Mouse (Mus musculus) regulatory T cell (primary cell): ENCODE results near the gene Tfeb.

Experiments used
- in situ Hi-C: fragments of 300-600 bp; cut with MboI, MseI; formaldehyde crosslinking; loops from one replicate; pipeline ENCODE4 v1.15.1; 2025; ENCODE audit warnings: high pct_unique_total_duplicates

The Tfeb gene

DNA sequence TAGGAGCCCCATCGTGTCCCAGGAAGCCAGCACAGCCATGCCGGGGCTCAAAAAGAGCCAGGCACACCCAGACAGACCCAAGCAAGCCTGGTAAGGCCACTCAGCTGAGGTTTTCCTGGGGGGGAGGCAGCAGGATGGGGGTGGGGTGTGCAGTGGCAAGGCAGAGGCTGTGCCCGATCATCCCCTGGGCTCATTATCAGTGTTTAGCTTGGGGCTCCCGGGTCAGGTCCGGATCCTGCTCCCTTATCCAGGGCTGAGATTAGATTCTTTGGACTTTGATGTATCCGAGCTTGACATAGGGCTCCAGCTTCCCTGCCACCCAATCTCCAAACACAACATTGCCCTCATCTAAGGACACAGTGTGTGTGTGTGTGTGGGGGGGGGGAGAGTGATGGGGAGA lies 24.9 kb upstream of the Tfeb start:
- in situ Hi-C loops = no loop called here

DNA sequence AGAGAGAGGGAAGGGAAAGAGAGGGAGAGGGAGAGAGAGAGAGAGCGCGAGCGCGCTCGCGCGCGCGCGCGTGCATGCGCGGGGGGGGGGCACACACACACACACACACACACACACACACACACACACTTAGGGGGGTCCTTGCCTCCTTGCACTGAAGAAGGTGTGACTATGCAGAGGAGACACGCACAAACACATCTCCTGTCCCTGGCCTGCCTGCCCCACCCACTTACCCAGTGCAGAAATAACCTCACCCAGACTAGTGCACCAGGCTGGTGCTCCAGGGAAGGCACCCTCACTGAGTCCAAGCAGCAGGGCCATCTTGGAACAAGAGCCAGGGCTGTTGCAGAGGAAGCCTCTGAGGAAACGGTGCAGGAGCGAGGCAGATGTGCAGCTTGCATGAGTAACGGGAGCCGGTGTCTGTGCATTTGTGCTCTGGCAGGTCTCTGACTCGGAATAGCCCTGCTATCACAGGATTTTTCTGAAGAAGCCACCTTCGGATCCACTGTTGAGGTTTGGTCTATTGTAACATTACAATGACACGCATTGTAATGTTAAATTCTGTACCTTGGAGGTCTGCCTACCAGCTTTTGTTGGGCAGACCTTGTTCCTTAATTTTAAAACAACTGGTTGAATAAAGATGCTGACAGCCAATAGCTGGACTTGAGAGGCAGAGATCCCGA lies 23.8 kb upstream of the Tfeb start:
- in situ Hi-C loops = no loop called here

DNA sequence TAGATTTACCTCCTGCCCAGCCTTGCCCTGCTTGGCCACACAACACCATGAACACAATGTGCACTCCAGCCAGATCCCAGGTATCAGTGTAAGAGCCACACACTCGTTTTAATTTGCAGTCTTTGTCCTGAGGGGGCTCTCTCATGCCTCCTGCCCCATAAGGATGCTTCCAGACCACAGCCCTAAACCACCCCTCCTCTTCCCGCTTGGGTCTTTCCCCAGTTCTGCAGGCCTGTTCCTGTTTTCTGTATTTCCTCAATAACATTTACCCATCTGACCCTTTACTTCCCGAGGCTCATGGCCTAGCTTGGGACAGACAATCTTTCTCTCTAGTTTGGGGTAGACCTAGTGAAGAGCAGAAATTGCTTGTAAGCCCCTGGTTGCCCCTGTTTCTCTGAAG lies 21.8 kb upstream of the Tfeb start:
- in situ Hi-C loops = no loop called here

DNA sequence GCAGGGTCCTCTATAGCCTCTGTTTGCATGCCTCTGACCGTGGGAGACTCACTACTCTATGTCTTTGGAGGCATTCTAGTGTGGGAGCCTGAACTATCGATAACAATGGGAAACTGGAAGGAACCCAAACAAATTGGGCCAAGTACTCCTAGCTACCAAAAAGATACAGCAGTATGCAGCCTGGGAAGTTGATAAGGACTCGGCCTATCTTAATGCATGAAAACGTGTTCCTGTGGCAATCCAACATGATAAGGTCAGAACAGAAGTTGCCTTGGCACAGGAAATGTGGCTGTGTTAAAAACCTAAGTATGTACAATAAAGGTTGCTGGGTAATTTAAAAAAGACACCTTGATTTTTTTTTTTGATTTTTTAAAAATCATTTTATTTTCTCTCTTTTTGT lies 15.6 kb upstream of the Tfeb start:
- in situ Hi-C loops = no loop called here

DNA sequence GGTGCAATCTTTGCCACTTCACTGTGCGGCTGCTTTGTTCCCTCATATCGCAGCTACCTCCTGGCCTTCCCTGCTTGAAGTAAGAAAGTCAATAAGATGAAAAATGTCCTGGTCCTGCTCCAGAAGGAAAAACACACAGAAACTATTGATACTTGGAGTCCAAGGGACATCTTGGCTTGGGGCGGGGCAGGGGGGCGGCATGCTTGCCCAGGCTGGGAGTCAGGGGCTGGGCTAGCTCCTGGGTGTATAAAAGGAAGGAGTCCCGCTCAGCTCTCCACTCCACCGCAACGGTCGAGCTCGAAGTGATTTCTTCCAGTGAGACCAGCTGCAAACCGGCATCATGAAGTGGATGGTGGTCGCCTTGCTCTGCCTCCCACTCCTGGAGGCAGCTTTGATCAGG lies 10.3 kb upstream of the Tfeb start, which contains the start of gene Pgc:
Pgc (plus strand) TSS at position 277 of the 400 bp plus-strand sequence.
- in situ Hi-C loops = no loop called here

DNA sequence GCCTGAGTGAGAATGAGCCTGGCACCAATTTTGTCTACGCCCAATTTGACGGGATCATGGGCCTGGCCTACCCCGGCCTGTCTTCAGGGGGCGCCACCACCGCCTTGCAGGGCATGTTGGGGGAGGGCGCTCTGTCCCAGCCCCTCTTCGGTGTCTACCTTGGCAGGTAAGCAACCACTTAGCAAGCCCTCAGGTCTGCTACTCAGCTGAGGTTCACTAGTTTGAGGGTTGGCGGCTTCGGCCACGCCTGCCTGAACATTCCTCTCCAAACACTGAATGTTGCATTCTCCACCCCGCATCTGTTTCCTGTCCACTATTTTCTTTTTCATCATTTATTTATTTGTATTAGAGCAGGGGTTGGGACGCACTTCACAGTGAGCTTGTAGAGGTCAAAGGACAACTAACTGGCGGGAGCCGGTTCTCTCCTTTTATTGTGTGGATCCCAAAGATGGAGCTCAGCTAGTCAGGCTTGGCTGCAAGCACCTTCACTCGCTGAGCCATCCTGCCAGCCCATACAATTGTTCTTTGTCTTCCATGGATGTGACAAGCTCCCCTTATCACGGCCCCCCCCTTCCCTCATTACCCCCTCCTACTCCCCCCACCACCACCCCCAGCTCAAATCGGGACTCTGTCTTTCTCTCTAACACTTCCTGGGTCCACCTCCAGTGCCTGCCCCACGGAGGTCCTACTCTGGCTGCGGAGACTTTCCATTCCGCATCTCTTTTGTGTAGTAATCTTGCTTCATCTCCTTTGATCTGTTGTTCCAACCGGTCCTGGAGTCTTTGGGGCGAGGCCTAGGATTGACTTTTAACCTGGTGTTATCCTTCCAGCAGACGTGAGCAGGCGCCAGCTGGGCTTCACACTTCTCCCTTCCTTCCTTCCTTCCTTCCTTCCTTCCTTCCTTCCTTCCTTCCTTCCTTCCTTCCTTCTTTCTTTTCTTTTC lies 5.9 kb upstream of the Tfeb start:
- in situ Hi-C loops = no loop called here

DNA sequence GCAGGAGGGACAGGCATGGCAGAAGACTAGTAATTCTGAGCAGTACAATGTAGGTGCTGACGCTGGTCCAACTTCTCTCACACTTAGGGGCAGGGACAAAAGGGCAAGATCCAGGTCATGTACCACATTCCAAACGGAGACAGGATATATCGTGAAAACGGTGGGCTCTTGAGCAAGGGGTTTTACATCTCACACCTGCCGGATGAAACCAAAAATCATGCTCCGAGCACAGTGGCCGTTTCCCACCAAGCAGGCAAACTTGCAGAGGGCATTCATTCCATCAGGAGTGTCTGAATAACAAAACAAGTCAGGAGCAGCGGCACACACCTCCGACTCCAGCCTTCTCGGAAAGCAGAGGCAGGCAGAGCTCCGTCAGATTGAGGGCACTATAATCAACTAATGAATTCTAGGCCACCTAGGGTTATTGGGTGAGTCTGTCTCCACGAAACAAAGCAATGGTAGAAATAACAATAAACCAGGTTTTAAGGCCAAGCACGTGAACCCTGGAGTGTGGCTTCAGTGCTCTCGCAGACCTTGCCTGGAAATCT lies 1.2 kb upstream of the Tfeb start:
- in situ Hi-C loops = no loop called here

DNA sequence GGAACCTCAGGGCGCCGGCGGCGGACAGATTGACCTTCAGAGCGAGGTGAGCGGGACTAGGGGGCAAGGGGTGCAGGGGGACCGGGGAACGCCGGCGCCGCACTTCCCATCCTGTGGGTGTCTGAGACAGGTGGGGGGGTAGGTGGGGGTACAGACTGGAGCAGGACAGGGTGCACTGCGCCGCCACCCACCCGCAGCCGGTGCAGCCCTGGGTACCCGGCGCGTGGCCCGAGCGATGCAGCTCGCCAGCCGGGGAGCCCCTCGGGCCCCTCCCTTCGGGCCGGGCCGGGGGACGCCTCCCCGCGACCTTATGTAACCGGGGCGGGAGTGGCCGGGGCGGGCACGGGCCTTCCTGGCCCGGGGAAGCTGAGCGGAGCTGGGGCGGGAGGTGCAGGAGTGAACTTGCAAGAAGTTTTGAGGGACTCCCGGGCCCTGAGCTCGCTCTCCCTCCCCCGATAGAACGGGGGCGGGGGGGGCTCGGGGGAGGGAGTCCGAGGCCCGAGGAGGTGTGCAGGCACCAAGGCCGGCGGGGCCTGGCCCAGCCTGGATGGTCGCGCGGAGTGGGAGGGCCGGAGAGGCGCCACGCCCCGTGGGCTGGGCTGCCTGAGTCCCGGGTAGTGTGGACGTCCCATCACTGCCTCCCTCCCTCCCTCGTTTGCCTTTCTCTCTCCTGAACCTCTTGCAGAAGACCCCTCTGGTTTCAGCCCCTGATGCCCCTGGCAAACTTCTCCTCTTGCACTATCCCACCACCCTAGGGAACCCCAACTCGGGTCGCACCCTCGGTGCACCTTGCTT lies 638 bp downstream of the Tfeb start:
- in situ Hi-C loops = no loop called here

DNA sequence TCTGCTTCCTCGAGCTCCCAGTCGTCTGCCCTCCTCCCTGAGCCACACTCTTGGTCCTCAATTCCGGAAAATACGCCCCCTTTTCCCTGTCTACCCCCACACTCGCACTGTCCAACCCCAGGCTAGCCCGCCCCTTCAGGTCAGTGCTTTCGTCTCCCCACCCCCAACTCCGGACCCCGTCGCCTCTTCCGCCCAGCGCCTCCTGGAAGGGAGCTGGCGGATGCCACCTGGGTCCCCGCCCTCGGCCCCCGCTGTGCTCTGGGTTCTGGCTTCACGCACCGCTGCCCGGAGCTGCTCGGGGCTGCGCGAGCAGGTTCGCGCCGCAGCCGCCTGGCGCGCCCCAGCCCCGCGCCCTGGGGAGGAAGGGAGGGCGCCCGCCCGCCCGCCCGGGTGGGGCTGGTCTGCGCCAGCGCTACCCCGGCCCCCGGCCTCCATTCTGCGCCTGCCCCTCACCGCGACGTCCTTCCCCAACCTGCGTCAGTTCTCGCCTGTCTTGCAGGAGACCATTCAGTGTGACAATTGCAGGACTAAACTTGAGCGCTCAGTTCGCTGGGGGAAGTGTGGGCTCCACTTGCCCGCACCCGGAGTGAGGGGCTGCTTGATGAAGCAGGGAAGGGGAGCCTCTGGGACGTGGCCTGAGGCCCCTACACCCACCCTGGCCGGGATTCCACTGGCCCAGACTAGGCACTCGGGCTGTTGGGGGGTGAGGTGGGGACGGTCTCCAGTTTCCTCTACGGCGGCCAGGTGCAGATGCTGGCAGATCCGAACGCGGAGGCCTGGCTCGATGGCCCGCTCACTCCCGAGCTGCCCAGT lies 1.4 kb downstream of the Tfeb start:
- in situ Hi-C loops = no loop called here

DNA sequence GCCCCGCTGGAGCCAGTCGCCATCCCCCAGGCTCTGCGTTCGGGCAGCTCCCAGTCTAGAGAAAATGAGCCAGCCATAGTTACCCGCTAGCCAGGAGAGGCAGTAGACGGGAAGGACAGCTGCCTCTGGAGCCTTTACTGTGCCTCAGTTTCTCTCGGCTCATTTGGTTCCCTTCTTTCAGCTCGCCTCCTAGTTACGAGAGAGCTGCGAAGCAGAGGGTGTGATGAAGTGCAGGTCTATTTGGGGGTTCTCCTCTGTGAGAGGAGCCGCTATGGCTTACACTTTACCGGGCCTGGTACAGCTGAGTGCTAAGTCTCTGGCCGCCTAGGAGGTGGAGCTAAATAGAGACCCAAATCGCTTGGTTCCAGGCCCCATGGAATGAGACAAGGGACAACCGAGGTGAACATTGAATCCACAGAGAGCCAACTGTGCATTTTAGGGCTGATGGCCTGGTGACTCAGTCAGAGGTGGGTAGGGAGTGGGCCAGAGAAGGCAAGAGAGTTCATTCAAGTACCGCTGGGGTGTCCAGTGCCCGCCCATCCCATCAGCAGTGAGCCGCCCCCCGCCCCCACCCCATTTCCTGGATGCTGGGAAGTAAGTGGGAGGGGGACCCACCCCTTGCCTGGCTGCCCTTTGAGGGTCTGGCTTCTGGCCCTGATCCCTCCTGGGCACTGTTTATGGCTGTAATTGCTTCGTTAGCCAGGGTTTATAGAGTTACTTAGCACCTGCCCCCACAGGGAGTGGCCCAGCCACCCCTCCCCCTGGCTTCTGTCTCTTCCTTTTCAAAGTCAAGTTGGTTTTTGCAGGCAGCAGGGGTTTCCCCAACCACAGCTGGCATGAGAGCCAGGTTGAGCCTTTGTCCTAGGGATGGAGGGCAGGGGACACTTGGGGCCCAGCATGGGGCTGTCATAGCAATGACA lies 2.3 kb downstream of the Tfeb start:
- in situ Hi-C loops = no loop called here

DNA sequence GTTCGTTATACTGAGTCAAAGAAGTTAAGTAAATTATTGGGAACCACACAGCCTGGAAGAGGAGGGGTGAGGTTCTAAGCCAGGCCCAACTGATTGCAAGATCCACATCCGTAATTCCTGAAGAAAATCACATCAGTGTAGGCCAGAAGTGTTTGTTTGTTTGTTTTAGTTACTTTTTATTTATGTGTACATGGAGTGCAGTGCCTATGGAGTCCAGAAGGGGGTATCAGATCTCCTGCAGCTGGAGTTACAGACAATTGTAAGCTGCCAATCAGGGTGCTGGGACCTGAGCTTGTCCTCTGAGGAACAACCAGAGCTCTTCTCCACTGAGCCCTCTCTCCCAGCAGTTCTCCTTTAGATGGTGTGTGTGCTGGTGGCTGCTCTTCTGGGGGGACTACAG lies 3.4 kb downstream of the Tfeb start:
- in situ Hi-C loops = no loop called here

DNA sequence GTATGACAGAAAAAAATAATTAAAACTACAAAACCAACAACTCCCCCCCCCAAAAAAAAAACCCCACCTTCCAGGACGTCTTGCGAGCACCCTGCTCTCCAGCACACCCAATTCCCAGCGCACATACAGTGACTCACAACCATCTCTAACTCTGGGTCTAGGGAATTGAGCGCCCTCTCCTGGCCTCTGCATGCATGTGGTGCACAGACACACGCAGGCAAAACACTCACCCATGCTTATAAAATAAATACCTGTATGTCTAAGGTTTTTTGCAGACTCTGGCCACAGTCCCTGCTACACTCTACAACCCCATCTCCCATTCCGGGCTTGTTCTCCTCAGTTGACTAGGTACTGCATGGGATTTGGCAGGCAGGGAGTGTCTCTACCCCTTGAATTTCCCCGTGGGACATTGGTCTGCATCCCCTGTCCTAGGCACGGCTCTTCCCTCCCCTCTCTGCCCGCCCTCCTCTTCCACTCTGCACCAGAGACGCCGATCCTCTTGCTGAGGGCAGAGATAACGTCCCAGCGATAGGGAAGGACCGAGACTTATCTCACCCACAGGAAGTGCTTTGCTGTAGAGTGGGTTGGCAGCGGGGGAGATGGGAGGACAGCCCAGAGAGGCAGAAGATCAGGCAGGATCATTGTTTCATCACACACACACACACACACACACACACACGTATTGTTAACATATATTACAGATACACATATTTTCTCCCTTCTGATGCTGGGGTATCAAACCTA lies 6.3 kb downstream of the Tfeb start:
- in situ Hi-C loops = no loop called here

DNA sequence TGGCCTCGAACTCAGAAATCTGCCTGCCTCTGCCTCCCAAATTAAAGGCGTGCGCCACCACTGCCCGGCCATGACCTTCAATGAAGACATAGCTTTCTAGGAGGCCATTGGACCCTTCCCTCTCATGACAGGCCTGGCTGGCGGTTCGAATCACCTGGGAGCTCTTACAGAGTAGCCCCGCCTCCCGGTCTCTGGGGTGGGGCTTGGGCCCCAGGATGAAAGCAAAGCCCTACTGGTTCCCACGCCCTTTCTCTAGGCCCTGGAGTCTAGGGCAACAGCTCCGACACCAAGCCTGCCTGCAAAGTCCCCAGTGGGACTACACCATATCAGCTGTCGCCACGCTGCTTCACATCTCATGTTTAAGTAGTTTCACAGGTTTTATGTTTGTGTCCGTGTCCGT lies 7.3 kb downstream of the Tfeb start:
- in situ Hi-C loops = no loop called here

DNA sequence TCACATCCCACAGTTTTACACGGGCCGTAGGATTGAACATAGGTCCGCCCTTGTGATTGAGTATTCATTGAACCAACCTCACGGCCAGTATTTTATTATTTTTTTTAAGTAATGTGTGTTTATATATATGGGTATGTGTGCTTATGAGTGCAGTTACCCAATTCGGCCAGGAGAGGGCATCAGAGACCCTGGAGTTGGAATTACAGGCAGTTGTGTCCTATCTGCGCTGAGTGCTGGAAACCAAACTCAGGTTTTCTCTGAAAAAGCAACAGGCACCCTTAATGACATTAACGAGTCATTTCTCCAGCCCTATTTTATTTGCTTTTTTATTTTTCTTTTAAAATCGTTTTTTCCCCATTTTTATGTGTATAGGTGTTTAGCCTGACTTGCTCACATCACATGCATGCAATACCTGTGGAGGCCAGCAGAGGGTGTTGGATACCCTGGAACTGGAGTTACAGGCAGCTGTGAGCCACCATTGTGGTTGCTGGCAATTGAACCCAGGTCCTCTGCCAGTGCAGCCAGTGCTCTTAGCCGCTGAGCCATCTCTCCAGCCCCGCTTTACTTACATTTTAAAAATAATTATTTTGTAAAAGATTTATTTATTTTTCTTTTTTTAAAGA lies 8.0 kb downstream of the Tfeb start:
- in situ Hi-C loops = no loop called here

DNA sequence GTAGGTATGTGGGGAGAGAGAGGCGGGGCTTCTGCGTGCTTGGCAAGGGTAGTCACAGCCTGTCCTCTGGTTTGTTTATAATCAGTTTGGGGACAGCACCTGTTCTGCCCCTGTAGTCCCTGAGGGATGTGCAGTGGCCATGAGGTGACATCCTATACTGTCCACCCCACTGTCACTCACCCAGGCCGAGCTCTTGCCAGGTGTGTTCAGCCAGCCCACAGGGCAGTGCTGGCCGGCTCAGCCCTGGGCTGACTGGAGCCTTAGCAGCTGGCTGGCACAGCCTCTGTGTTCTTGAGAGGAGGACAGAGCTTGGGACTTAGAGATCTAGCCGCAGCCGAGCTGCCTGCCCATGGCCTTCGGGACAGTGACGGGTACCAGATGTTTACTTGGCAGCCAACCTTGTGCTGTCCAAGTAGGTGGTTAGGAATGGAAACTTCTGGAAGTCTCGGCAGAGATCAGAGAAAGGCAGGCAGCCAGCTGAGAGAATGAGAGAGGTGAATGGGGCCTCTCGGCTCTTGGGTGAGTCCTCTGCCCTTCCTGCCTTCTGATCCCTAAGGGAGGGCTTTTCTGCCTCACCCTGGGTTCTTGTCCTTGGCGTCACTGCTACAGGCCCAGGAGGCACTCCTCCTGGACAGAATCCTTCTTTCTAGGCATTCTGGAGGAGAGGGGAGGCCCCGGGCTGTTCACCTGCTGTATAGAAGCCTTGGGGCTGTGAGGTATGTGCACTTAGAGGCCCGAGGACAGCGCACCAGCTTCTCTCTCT lies 12.1 kb downstream of the Tfeb start:
- in situ Hi-C loops = no loop called here

DNA sequence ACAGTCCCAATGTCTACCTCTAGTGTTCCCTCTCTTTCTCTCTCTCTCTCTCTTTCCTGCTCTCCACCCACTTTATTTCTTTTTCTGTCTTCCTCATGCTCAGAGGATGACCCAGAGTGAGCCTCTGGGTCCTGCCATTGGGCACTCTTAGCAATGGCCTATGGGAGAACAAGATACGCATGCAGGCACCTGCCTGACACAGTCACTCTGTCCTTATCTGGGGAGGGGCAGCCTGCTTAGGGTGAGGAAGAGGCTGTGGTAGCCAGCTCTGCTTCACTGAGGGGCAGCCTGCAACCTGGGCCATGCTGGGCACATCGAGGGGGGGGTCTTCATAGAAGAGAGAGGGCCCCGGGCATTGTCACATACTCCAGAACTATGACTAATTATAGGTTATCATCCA lies 12.8 kb downstream of the Tfeb start:
- in situ Hi-C loops = no loop called here

DNA sequence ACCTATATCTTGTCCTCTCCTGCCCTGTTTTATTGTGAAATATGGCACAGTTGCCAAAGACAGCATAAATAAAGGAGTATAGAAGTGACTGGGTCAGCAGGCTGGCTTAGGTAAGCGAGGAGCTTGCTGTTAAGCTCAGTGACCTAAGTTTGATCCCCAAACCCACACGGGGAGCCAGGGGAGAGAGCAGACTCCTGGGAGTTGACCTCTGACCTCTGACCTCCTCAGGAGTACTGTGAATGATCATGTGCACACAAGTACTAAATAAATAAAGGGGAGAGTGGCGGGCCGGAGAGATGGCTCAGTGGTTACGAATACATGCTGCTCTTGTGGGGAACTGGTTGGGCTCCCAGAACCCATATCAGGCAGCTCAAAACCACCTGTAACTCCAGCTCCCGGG lies 13.3 kb downstream of the Tfeb start:
- in situ Hi-C loops = no loop called here

DNA sequence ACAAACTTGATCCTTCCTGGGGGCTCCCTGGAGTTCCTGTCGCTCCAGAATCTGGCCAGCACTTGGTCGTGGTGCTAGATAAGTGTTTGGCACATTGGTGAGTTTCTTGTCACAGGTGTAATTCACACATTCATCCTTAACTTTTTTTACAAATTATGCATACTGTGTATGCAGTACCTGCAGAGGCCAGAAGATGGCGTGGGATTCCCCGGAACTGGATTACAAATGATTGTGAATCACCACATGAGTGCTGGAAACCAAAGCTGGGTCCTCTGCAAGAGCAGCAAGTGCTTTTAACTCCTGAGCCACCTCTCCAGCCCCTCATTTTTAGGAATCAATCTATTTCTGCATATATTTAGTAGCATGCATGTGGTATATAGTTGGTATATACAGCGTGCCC lies 15.0 kb downstream of the Tfeb start:
- in situ Hi-C loops = no loop called here
